Mouse (Mus musculus): ENCODE data around the gene AI481877.

AI481877 gene

DNA sequence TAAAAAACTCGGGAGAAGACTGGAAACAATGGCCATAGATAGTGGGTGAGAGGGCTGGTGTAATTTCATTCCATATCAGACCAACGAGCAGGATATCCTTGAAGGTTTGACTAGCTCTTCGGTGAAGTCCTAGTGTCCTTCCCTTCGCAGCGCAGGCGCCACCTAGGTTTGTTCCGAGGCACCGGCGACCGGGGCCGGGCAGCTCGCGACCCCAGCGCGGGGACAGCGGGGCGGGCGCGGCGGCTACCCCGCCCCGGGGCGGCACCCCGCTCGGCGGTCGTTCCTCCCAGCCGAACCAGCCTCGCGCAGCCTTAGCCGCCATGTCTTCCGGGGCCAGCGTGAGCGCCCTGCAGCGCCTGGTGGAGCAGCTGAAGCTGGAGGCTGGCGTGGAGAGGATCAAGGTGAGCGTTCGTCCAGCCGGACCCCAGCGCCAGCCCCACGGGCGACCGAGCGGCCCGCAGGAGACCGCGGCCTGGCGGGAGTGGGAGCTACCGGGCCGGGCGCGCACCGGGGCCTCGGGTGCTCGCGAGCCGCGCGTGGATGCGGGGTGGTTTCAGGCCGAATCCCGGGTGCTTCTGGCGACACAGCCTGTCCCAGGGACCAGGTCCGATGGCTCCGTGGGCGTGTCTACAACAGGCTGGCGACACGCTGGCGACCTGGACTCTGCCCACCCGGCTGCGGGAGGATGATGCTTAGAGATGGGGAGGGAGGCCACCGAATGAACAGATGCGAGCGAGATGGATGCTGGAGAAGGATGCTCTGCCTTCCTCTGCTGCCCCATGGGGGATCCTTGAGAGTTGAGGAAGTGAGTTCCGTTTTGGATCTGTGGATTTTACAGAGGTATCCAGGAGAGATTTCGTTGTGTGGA lies 103.6 kb downstream of the AI481877 start, which contains the start of gene Gng10:
Gene Gng10 (plus strand): TSS at position 171 of the 868 bp plus-strand sequence.
- peak; percentile 41 to 62 for DNase-seq (ENCODE audit: low spot score in 2 of 2)

GRCm38 (mm10) chr4:59034325-59034917 lies 104.4 kb downstream of the AI481877 start:
- no peak for DNase-seq (ENCODE audit: low spot score in 2 of 2)

GRCm38 (mm10) chr4:59016922-59017321 lies 121.9 kb downstream of the AI481877 start:
- no peak for DNase-seq (ENCODE audit: low spot score in 2 of 2)

- DNase-seq (ENCODE audit: low spot score in 2 of 2), result no peak
These were observed 123.6 kb downstream of the AI481877 start for GRCm38 (mm10) chr4:59015181-59015580.

GRCm38 (mm10) chr4:59011446-59011845 lies 127.3 kb downstream of the AI481877 start:
- DNase-seq (ENCODE audit: low spot score in 2 of 2), result no peak

GRCm38 (mm10) chr4:59009696-59010095 lies 129.1 kb downstream of the AI481877 start:
- DNase-seq (ENCODE audit: low spot score in 2 of 2), result no peak

GRCm38 (mm10) chr4:59009186-59009585 lies 129.6 kb downstream of the AI481877 start:
- DNase-seq (ENCODE audit: low spot score in 2 of 2), result no peak

GRCm38 (mm10) chr4:59007974-59008373 lies 130.8 kb downstream of the AI481877 start:
- DNase-seq (ENCODE audit: low spot score in 2 of 2), result no peak

GRCm38 (mm10) chr4:59007016-59007415 lies 131.8 kb downstream of the AI481877 start:
- no peak for DNase-seq (ENCODE audit: low spot score in 2 of 2)

GRCm38 (mm10) chr4:59006211-59006610 lies 132.6 kb downstream of the AI481877 start:
- DNase-seq (ENCODE audit: low spot score in 2 of 2), result no peak

- DNase-seq (ENCODE audit: low spot score in 2 of 2), result no peak
These were observed 135.0 kb downstream of the AI481877 start for GRCm38 (mm10) chr4:59003806-59004200.

DNA sequence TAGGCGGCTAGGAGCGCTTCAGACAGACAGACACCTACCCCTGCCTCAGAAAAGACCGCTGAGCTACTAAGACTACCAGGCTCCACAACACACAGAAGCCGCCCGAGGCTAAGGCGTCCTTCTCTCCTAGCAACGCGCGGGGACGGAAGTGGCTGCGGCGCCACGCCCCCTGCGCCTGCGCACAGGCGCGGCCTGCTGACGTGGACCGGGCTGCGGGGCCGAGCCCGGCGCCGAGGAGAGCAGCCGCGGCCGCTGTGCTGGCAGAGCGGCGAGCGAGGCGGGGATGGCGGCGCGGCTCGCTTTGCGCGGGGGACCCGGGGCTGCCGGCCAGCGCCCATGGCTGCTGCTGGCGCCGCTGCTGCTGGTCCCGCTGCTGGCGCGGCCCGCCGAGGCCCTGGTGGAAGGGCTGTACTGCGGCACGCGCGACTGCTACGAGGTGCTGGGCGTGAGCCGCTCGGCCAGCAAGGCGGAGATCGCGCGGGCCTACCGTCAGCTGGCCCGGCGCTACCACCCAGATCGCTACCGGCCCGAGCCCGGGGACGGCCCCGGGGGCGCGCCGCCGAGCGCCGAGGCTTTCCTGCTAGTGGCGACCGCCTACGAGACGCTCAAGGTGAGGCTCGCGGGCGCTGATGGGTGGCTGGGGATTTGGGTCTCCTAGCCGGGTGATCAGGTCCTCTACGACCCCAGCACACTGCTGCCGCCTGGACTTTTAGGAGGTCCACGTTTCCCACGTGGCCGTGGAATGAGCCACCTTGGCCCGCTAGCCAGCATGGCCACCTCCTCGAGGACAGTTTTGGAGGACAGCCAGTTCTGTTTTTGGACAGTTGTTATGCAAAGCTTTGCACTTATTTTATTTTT lies 135.6 kb downstream of the AI481877 start, which contains the start of gene Gm20503:
Gene Gm20503 (plus strand): TSS at position 263 of the 858 bp plus-strand sequence.
- peak; percentile 73 to 81 for DNase-seq (ENCODE audit: low spot score in 2 of 2)

- DNase-seq (ENCODE audit: low spot score in 2 of 2), result no peak
These were observed 138.2 kb downstream of the AI481877 start for GRCm38 (mm10) chr4:59000614-59001013.

- DNase-seq (ENCODE audit: low spot score in 2 of 2), result peak; percentile 53 to 78
These were observed 139.1 kb downstream of the AI481877 start for GRCm38 (mm10) chr4:58999686-59000085.

GRCm38 (mm10) chr4:58998688-58999087 lies 140.1 kb downstream of the AI481877 start:
- DNase-seq (ENCODE audit: low spot score in 2 of 2), result no peak

DNA sequence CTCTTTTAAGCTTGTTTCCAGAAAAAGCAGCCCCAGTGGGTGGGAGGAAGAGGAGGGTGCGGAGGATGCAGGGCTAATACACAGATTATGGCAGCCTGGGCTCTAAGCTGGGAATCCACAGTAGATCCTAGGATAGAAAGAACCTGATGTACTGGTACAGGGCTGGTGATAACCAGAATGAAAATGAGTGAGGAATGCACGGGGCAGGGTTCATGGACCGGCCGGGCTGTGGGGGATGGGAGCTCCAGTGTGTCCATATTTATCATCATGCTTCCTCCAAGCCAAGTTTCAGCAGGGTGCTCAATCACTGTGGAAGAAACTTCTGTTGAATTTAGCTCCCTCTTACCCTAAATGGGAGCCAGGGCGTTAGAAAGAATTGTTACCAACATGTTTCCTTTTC lies 141.7 kb downstream of the AI481877 start:
- DNase-seq (ENCODE audit: low spot score in 2 of 2), result no peak

DNA sequence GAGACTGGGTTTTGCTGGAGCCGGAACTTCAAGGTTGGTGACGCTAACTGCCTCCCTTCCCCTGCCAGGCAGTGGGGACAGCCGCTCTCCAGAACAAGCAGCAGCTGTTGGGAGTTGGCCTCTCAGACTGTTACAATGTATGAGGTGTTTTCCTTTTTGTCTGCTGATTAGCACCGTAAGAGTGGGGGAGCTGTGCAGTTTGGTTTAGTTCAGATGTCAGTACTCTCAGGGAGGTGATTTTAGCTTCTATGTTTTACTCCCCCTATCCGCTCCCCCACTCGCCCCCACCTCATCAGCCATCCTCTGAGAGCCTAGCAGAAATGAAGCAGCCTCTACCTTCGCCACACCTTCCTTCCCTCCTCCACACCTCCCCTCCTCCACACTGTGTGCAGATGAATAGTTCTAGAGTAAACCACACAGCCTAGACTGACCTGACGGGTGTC lies 143.5 kb downstream of the AI481877 start:
- DNase-seq (ENCODE audit: low spot score in 2 of 2), result no peak

GRCm38 (mm10) chr4:58994762-58995161 lies 144.0 kb downstream of the AI481877 start, which contains the start of gene Dnajc25:
Gene Dnajc25, plus strand, starts transcription at chr4:58995062.
- DNase-seq (ENCODE audit: low spot score in 2 of 2), result no peak
